Mouse (Mus musculus) thymus, adult 2 months (tissue): ENCODE measurements at regions not wholly inside any gene's neighbourhood (a gene's known extent, or its start where the extent isn't known, plus 50 kb on each side); places are given as distances from the start of the nearest gene placed in this dataset.

Experiments used
- CTCF ChIP-seq: fragments of 200-500 bp; IDR thresholded peaks from 2 replicates; pipeline ENCODE4 v1.5.1; 2012; ENCODE audit warnings: mild to moderate bottlenecking, control low read depth, low read length, moderate library complexity, borderline replicate concordance; ENCODE audit not compliant: control insufficient read depth, poor library complexity, insufficient read depth; ENCODE audit errors: extremely low read depth
- POLR2A ChIP-seq: fragments of 200-500 bp; IDR thresholded peaks from 2 replicates; pipeline ENCODE4 v1.6.1; 2012; ENCODE audit warnings: mild to moderate bottlenecking, low read length, control low read depth, moderate library complexity; ENCODE audit not compliant: control insufficient read depth, poor library complexity, insufficient read depth; ENCODE audit errors: extremely low read depth

- TF ChIP-seq CTCF: no peak
- no peak for TF ChIP-seq POLR2A
These were observed 589.9 kb upstream of the Dpp10 start for GRCm38 (mm10) chr1:124635246-124635768.
